Mouse (Mus musculus): ENCODE results near the gene Col19a1.
A peak's percentile ranks its signal among the peaks of the same experiment; 100 is the strongest.

Gene Col19a1

GRCm38 (mm10) chr1:24458015-24458414, 129.3 kb downstream of the Col19a1 start:
- no peak for DNase-seq

DNA sequence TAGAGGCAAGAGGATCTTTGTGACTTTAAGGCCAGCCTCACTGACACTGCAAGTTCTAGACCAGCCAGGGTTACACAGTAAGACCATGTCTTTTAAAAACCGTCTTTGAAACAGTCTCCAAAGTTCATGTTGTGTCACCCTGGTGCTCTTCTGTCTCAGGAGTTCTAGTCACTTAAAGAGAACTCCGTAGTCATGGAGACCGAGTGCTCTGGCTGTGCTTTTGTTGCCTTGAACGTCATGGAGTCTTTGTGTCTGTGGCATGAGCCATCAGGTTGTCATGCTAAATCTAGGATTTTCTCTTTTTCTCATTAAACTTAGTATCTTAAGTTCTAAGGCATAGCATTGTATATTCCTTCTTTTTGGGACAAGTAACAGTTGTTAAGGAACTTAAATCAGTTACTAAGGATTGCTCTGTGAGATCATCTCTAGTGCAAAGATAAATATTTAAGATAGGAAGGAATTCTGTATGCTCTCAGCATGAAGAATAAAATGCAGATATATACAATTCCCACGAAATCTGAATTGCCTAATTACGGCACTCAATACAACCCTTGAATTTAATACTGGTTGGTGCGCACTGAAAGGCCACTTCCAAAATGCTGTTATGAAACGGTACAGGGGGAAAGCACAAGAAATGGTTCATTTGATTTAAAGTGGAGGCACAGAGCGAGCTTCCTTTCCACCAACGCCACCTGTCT, 134.6 kb downstream of the Col19a1 start:
- DNase-seq: no peak

- peak; percentile 27 for DNase-seq
These were observed 135.1 kb downstream of the Col19a1 start for GRCm38 (mm10) chr1:24452159-24452558.

DNA sequence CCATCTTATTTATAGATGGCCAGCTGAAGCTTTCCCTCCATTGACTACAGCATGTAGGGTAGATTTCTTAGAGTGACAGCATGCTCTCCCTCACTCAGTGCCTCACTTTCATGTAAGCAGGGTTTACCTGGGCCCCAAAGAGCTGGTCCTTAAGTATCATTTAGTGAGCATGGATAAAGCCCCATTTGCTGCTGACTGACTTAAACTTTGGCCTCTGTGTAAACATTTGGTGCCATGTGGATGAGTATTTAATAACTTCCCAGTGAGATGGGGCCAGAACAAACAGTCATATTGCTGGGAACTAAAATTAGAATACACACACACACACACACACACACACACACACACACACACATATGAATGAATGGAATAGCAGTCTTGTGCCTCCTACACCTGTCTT, 149.8 kb downstream of the Col19a1 start:
- DNase-seq: no peak

- no peak for DNase-seq
These were observed 159.0 kb downstream of the Col19a1 start for GRCm38 (mm10) chr1:24428306-24428705.

GRCm38 (mm10) chr1:24378125-24378821, 209.0 kb downstream of the Col19a1 start:
- DNase-seq: peak; percentile 28

DNA sequence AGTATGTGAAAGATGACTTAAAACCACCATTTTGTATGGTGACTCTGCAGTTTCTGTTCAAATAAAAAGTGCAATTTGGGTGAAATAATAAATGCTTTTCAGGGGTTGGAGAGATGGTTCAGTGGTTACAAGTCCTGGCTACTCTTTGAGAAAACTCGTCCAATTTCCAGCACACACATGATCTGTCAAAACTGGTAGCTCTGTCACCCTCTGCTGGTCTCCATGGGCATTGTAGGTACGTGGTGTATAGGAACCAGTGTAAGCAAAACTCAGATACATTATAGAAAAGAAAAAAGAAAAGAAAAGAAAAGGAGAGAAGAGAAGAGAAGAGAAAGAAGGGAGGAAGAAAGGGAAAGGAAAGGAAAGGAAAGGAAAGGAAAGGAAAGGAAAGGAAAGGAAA, 212.4 kb downstream of the Col19a1 start:
- DNase-seq: peak; percentile 35

GRCm38 (mm10) chr1:24373671-24374070, 213.6 kb downstream of the Col19a1 start:
- DNase-seq: no peak

GRCm38 (mm10) chr1:24372471-24373258, 214.6 kb downstream of the Col19a1 start:
- DNase-seq: no peak

DNA sequence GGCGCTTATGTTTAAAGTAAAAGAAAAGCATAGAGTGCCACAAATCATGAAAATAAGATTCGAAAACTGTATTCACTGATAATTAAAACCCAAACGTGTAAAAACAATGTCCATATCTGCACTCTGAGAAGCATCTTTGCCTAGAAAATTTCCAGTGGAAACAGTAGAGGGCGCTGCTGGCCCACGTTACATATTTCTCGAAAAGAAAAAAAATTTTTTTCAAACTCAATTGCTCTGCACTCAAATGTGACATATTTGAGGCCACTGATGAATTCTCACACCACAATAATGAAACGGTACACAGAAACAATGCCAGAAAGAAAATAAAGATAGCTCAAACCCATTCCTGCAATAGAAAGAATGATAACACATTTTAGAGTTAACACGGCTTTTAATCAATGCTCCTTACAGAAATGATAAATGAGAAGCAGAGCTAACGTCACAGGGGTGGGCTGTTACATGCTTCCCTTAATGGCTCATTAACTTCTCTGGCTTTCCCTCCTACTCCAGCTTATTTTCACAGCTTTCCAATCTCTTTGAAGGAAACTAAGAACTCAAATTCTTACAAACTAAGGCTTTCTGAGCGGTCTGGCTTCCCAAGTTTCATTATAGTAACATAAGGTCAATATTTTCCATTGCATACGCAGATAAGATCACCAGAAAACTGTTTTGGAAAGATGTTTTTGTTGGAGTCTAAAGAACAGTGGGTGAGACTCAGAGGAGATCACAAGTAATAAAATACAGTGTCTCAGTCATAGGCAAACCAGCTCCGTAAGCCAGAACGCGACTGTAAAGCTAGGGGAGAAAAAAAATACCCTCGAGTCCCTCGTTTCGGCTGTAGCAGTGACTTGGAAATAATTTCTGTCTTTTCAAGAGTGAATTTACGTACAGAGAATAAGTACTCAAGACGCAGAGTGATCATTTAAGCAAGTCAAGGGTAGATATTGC, 219.4 kb downstream of the Col19a1 start:
- peak; percentile 5 for DNase-seq

- no peak for DNase-seq
These were observed 222.5 kb downstream of the Col19a1 start for GRCm38 (mm10) chr1:24364775-24365174.

DNA sequence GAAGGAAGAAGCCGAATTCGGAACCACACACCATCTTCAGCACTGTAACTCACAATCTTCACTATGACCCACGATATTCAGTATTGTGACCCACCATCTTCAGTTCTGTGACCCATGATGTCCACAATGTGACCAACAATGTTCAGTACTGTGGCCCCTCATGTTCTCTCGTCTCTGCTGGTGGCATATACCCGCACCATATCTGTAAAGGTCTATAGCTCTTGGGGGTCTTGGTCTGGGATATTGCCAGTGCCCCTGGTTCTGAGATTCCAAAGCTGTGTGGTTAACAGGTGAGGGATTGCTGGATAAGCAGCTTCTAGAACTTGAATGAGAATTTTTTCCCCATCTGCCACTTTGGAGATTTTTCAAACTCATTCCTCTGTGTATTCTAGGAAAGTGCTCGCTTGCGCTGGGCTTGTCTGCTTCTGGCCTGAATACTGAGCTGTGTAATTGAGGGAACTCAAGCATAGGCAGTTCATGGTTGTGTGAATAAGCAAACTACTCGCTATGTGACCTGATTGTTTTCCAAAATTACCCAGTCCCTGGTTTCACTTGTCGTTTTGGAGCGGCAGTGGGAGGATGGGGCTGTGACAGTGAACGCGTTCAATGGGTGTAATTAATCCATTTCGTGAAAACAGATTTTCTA, 225.2 kb downstream of the Col19a1 start:
- no peak for DNase-seq

DNA sequence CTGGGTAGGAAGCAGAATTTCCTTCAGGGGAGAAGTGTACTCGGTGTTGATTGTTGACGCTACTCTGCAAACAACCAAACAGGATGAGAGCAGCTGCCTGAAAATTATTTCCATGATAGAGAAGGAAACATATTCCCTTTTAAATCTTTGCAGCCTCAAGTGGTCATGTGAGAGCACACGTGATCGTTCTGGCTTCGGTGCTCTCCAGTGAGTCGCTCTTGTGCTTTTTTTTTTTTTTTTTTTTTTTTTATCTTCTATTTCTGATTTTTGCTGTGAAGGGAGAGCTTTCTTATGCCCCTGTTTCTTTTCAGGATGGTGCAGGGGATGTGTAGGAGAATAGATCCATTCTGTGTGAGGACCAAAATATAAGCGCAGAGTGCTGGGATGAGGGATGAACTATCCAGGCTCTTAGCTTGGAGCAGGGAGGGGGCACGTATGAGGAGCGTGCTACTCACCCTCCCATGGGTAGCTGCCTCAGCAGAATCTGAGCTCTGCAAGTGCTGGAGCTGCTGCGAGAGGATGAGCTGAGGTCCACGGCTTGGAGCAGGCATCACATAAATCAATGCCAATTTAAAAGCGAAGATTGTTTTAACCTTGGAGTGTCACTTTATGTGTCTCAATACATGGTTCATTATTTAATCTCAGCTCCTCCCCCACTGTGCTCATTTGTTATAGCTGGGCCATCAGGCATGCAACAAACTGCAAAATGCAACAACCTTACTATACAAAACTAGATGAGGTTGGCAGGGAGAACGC, 237.6 kb downstream of the Col19a1 start:
- no peak for DNase-seq

- no peak for DNase-seq
These were observed 239.6 kb downstream of the Col19a1 start for GRCm38 (mm10) chr1:24347621-24348160.

- no peak for DNase-seq
These were observed 249.6 kb downstream of the Col19a1 start for GRCm38 (mm10) chr1:24337556-24338275.

DNA sequence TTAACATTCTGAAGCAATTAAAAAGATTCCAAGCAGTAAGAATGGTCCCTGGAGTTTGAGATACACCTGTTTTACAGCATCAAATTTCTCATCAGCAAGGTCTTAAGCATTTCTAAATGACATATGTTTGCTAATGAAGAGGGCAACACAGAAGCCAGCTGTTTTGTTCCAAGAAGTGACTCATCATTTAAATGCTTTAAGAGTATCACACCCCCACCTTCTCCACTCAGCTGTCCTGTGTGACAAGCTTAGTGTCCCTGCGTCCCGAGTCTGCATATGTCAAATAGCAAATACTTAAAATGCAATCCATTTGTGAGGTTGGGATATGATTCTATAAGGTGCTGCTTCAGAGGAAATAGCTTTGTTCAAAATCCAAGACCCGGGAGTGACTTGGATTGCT, 251.2 kb downstream of the Col19a1 start:
- no peak for DNase-seq

DNA sequence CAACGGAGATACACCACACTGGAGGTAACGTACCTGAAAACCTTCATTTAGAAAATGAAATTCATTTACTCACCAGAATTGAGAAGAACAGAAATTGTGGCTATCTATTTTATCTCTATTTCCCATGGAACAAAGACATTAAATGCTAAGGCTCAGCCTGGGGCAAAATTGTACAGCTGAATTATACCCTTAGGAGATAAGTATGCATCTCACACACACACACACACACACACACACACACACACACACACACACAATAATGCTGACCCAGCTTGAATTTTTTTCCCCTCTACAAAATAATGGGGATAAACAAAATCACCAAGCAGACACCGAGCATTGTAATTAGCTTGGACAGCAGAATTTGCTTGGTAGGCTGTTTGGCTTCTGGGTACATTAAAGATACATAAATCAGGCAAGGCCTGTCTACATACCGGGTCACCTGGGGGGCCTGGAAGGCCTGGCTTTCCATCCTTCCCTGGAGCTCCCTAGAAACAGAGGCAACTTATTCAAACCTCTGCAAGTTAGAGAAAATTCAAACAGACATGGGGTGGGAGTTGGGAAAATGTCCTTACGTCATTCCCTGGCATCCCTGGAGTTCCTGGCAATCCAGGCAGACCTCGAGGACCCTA, 270.2 kb downstream of the Col19a1 start:
- DNase-seq: no peak

DNA sequence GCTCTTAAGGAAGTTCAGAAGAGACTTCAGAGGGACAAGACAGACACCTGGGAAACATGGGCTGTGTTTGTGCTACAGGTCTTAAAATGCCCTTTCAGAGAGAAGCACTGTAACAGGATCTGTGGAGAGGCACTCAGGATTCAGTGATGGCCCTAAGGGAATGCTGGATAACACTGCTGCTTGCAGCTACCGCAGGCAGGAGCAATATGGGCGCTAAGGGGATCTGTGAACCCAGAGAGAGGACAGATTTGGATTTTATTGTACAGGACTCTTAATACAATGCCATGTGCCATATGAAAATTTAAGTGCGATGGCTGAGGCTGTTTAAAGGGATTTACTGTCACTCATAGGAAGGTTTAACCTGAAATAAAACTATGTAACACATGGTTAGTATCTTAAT, 270.8 kb downstream of the Col19a1 start:
- DNase-seq: no peak

DNA sequence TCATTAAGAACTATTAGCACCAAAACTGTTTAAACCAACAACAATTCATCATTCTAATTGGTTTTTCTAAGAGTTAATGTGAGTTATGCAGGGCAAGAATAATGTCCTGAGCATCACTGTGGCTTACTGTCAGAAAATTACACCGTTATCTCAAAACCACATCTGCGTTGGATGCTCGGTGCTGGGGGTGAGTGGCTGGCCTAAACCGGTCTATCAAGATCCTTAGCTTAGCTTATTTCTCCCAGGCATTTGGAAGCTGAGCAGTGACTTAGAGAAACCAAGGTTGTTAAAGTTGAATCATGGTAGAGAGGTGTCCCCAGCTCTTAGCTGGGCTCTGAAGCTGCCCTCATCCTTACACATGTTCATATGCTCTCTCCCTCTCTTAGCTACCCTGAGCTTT, 276.4 kb downstream of the Col19a1 start:
- DNase-seq: no peak

DNA sequence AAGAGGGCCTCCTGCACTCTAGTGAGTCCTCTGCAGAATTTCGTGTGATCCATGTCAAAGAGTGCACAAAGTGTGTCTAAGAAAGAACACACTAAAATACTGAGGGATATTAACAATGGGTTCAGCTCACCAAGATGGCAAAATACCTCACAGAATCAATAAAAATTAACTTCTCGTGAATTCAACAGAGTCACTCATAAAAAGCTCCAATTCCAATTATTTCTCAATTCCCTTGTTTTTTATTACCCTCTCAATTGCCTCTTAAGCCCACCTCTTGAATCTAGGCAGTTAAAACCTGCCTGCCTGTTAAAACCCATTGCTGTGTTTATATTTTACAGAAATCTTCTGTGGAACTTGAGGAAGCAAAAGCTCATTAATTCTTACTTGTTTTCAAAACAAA, 277.1 kb downstream of the Col19a1 start:
- no peak for DNase-seq
